Mouse (Mus musculus) layer of hippocampus, adult 18-20 months (tissue): ENCODE measurements around the gene Gfi1b. TPM values are rescaled to one million over a fixed set of nuclear protein-coding genes. Genes with fewer than 3 reads are reported as not detected.

ENCODE experiments used
- DNase-seq, 2 experiments: peaks; one replicate each; pipeline ENCODE4 v3.0.0; 2022; ENCODE audit warnings: low spot score in 2 of 2
- total RNA-seq, 2 experiments: library from RNA; stranded (reverse); gene quantifications; 2 replicates each; pipeline ENCODE4 v1.2.3; 2021

Gfi1b gene
- total RNA-seq, 2 experiments from 2014 or later, result not detected

GRCm38 (mm10) chr2:28599569-28599900 lies 22.2 kb downstream of the Gfi1b start:
- no peak for DNase-seq

- DNase-seq, result no peak
These were observed 22.9 kb downstream of the Gfi1b start for GRCm38 (mm10) chr2:28598692-28599568.

- no peak for DNase-seq
These were observed 23.8 kb downstream of the Gfi1b start for GRCm38 (mm10) chr2:28597733-28598547.

GRCm38 (mm10) chr2:28596998-28597397 lies 24.8 kb downstream of the Gfi1b start:
- no peak for DNase-seq

- no peak for DNase-seq
These were observed 25.8 kb downstream of the Gfi1b start for GRCm38 (mm10) chr2:28596021-28596420.

- DNase-seq, result peak in 1 of 2 experiments; percentile 37
These were observed 29.0 kb downstream of the Gfi1b start for GRCm38 (mm10) chr2:28592809-28593208.

GRCm38 (mm10) chr2:28591479-28591878 lies 30.3 kb downstream of the Gfi1b start:
- DNase-seq, result no peak

GRCm38 (mm10) chr2:28588574-28588973 lies 33.2 kb downstream of the Gfi1b start:
- DNase-seq, result no peak

- no peak for DNase-seq
These were observed 36.1 kb downstream of the Gfi1b start for GRCm38 (mm10) chr2:28585730-28586129.

- peak; percentile 55 to 87 for DNase-seq
These were observed 36.7 kb downstream of the Gfi1b start for GRCm38 (mm10) chr2:28585043-28585571.

- DNase-seq, result no peak
These were observed 38.1 kb downstream of the Gfi1b start, which contains the start of gene Gtf3c5 for GRCm38 (mm10) chr2:28583651-28584050. Gtf3c5 (minus strand) TSS chr2:28583751.

GRCm38 (mm10) chr2:28582647-28583353 lies 39.0 kb downstream of the Gfi1b start:
- DNase-seq, result peak; percentile 84 to 91

- DNase-seq, result no peak
These were observed 43.8 kb downstream of the Gfi1b start for GRCm38 (mm10) chr2:28578003-28578402.

- DNase-seq, result peak; percentile 28 to 35
These were observed 45.0 kb downstream of the Gfi1b start for GRCm38 (mm10) chr2:28576815-28577214.

GRCm38 (mm10) chr2:28575341-28575740 lies 46.4 kb downstream of the Gfi1b start:
- DNase-seq, result no peak

GRCm38 (mm10) chr2:28569903-28570302 lies 51.9 kb downstream of the Gfi1b start:
- DNase-seq, result no peak

GRCm38 (mm10) chr2:28566545-28566944 lies 55.2 kb downstream of the Gfi1b start:
- no peak for DNase-seq

- DNase-seq, result no peak
These were observed 57.4 kb downstream of the Gfi1b start for GRCm38 (mm10) chr2:28564380-28564779.

- DNase-seq, result no peak
These were observed 58.0 kb downstream of the Gfi1b start for GRCm38 (mm10) chr2:28563830-28564229.

- DNase-seq, result no peak
These were observed 58.5 kb downstream of the Gfi1b start, which contains the start of gene Cel for GRCm38 (mm10) chr2:28563303-28563702. Cel (minus strand) TSS chr2:28563403.
